Mouse (Mus musculus): ENCODE data around the gene Hivep3. TPM values are rescaled to one million over a fixed set of nuclear protein-coding genes. Genes with fewer than 3 reads are reported as not detected.

Gene Hivep3
- polyA plus RNA-seq, 1 experiment from 2014 or later = 9.7 TPM

Other genes starting within 250 kb of the Hivep3 start
- gene Rimkla, start 241.2 kb upstream of the Hivep3 start, polyA plus RNA-seq (2018) = not detected in 3 replicates
- gene Foxj3, start 196.8 kb upstream of the Hivep3 start, polyA plus RNA-seq (2018) = 14.0 to 23.3 TPM (median 18.3 TPM) in 3 replicates
- gene Frg2f1, start 194.3 kb upstream of the Hivep3 start, polyA plus RNA-seq (2018) = 1.6 to 2.7 TPM (median 2.4 TPM) in 3 replicates
- not detected in 3 replicates for gene Guca2a, start 96.1 kb upstream of the Hivep3 start, polyA plus RNA-seq (2018)
- not detected in 3 replicates for gene Guca2b, start 74.8 kb upstream of the Hivep3 start, polyA plus RNA-seq (2018)

All from macrophage (primary cell).